Mouse (Mus musculus) neutrophil, adult 5-6 weeks (primary cell): ENCODE measurements around the gene Cuedc1. TPM values are rescaled to one million over a fixed set of nuclear protein-coding genes. Genes with fewer than 3 reads are reported as not detected.

Experiments
- ATAC-seq: fragments of 151-379, 151-347 bp; 2 replicates; pipeline ENCODE4 v1.8.0; 2017; ENCODE audit warnings: mild to moderate bottlenecking, moderate TSS enrichment; ENCODE audit not compliant: insufficient number of reproducible peaks, poor library complexity, low FRiP score, severe bottlenecking; ENCODE audit errors: extremely low read depth
- total RNA-seq: library from RNA; stranded (forward); fragments of 200-1000 nt; gene quantifications from 2 replicates; pipeline ENCODE4 v1.2.3, GENCODE M21; 2017

Gene Cuedc1
- total RNA-seq, result 6.3 and 7.1 TPM in 2 replicates

GRCm38 (mm10) chr11:88098021-88098729 is at the start of gene Cuedc1:
TSS of gene Cuedc1 (plus strand) at chr11:88098058.
- ATAC-seq, result no peak

- no peak for ATAC-seq
Observed at GRCm38 (mm10) chr11:88048961-88049670, 48.7 kb upstream of the Cuedc1 start.

- no peak for ATAC-seq
Observed at GRCm38 (mm10) chr11:88049732-88050131, 48.1 kb upstream of the Cuedc1 start.

- no peak for ATAC-seq
Observed at GRCm38 (mm10) chr11:88052638-88053037, 45.2 kb upstream of the Cuedc1 start.

- ATAC-seq, result no peak
Observed at GRCm38 (mm10) chr11:88053821-88054220, 44.0 kb upstream of the Cuedc1 start.

GRCm38 (mm10) chr11:88054589-88054988 is 43.3 kb upstream of the Cuedc1 start:
- peak; percentile 51 for ATAC-seq

GRCm38 (mm10) chr11:88055777-88056176 is 42.1 kb upstream of the Cuedc1 start:
- ATAC-seq, result no peak

- no peak for ATAC-seq
Observed at GRCm38 (mm10) chr11:88057788-88058187, 40.1 kb upstream of the Cuedc1 start.

- ATAC-seq, result peak; percentile 92
Observed at GRCm38 (mm10) chr11:88059141-88059540, 38.7 kb upstream of the Cuedc1 start.

- no peak for ATAC-seq
Observed at GRCm38 (mm10) chr11:88061892-88062625, 35.8 kb upstream of the Cuedc1 start.

- no peak for ATAC-seq
Observed at GRCm38 (mm10) chr11:88065732-88066131, 32.1 kb upstream of the Cuedc1 start.

- no peak for ATAC-seq
Observed at GRCm38 (mm10) chr11:88067191-88067585, 30.7 kb upstream of the Cuedc1 start.

GRCm38 (mm10) chr11:88067586-88068410 is 30.1 kb upstream of the Cuedc1 start, which contains the start of gene Vezf1:
TSS of gene Vezf1 (plus strand) at chr11:88068279.
- ATAC-seq, result peak; percentile 76

- ATAC-seq, result peak; percentile 35
Observed at GRCm38 (mm10) chr11:88068411-88069245, 29.2 kb upstream of the Cuedc1 start.

- ATAC-seq, result no peak
Observed at GRCm38 (mm10) chr11:88069246-88069570, 28.6 kb upstream of the Cuedc1 start.

GRCm38 (mm10) chr11:88070392-88070791 is 27.5 kb upstream of the Cuedc1 start:
- no peak for ATAC-seq

- ATAC-seq, result no peak
Observed at GRCm38 (mm10) chr11:88071113-88071512, 26.7 kb upstream of the Cuedc1 start.

- ATAC-seq, result no peak
Observed at GRCm38 (mm10) chr11:88073343-88073875, 24.4 kb upstream of the Cuedc1 start.
